Mouse (Mus musculus) forebrain, embryonic 10.5 days (tissue): ENCODE data around the gene Unc45a. TPM values are rescaled to one million over a fixed set of nuclear protein-coding genes. Genes with fewer than 3 reads are reported as not detected.
A peak's percentile ranks its signal among the peaks of the same experiment; 100 is the strongest.

Experiments used
- DNase-seq: peaks from one replicate; pipeline ENCODE4 v3.0.0-alpha.2; 2017; ENCODE audit warnings: low spot score; ENCODE audit errors: extremely low spot score
- H3K27ac ChIP-seq: fragments of 300-500 bp; sonication (generic); 2 replicates; pipeline ENCODE4 v1.5.1; 2016; ENCODE audit warnings: mild to moderate bottlenecking
- H3K27me3 ChIP-seq: fragments of 300-500 bp; sonication (generic); 2 replicates; pipeline ENCODE4 v1.6.1; 2016; ENCODE audit warnings: mild to moderate bottlenecking; ENCODE audit not compliant: poor library complexity, severe bottlenecking
- H3K36me3 ChIP-seq: fragments of 300-500 bp; sonication (generic); replicated peaks from 2 replicates; pipeline ENCODE4 v1.6.1; 2016; ENCODE audit warnings: mild to moderate bottlenecking, moderate library complexity
- H3K4me1 ChIP-seq: fragments of 300-500 bp; sonication (generic); 2 replicates; pipeline ENCODE4 v1.6.1; 2016
- H3K4me3 ChIP-seq: fragments of 300-500 bp; sonication (generic); 2 replicates; pipeline ENCODE4 v1.5.1; 2016; ENCODE audit warnings: mild to moderate bottlenecking, moderate library complexity
- H3K9me3 ChIP-seq: fragments of 300-500 bp; sonication (generic); 2 replicates; pipeline ENCODE4 v1.6.1; 2016; ENCODE audit warnings: mild to moderate bottlenecking, moderate library complexity
- WGBS: fragments of 180-500 bp; shearing (Covaris S2); methylation state at CpG from one replicate; pipeline ENCODE4 v1.1.7; 2016; 5-methylcytosine and 5-hydroxymethylcytosine counted together
- polyA plus RNA-seq: library from polyadenylated mRNA; unstranded; fragments of >200 nt; fragmentation: Nextera tagmentation; extraction: Ambion mirVana; gene quantifications from 2 replicates; pipeline ENCODE4 v1.2.1, GENCODE M21; 2016

Gene Unc45a
- polyA plus RNA-seq, 1 experiment from 2014 or later = 42.0 TPM

- 92% methylated on average over 2 of the region's 2 CpGs for WGBS
Measured at GRCm38 (mm10) chr7:80315733-80316132, 25.1 kb downstream of the Unc45a start.

GRCm38 (mm10) chr7:80310771-80311170 lies 30.0 kb downstream of the Unc45a start:
- no peak overlapping the region for H3K27ac ChIP-seq
- H3K4me3 ChIP-seq = no peak overlapping the region
- WGBS = 92% methylated on average over 7 of the region's 7 CpGs
- H3K9me3 ChIP-seq = no peaks in the 10 kb centered on the region
- H3K27me3 ChIP-seq = no peaks in the 10 kb centered on the region
- H3K4me1 ChIP-seq = no peaks in the 10 kb centered on the region
- H3K36me3 ChIP-seq = peaks cover 100% of the 10 kb centered on the region
- DNase-seq = no peak

More at GRCm38 (mm10) chr7:80315733-80316132, 25.1 kb downstream of the Unc45a start:
- Histone ChIP-seq H3K27ac (no peak overlapping the region), H3K36me3 (peaks cover 95% of the 10 kb centered on the region), H3K4me3 (no peak overlapping the region), H3K4me1 (peaks cover 5% of the 10 kb centered on the region; the same call in 1 of the 2 replicates), H3K9me3 (no peaks in the 10 kb centered on the region), H3K27me3 (no peaks in the 10 kb centered on the region)
- no peak for DNase-seq

- Histone ChIP-seq H3K4me3 (no peak overlapping the region), H3K27ac (no peak overlapping the region), H3K4me1 (no peaks in the 10 kb centered on the region), H3K9me3 (no peaks in the 10 kb centered on the region), H3K27me3 (no peaks in the 10 kb centered on the region), H3K36me3 (peaks cover 100% of the 10 kb centered on the region)
- no peak for DNase-seq
- 87% methylated on average over 3 of the region's 3 CpGs for WGBS
Measured at GRCm38 (mm10) chr7:80307766-80308165, 33.0 kb downstream of the Unc45a start.

- Histone ChIP-seq H3K36me3 (peaks cover 98% of the 10 kb centered on the region), H3K4me3 (no peak overlapping the region), H3K9me3 (no peaks in the 10 kb centered on the region), H3K4me1 (peaks cover 17% of the 10 kb centered on the region), H3K27ac (no peak overlapping the region), H3K27me3 (no peaks in the 10 kb centered on the region)
- 85% methylated on average over 2 of the region's 2 CpGs for WGBS
- no peak for DNase-seq
Measured at GRCm38 (mm10) chr7:80301522-80301921, 39.3 kb downstream of the Unc45a start.

DNA sequence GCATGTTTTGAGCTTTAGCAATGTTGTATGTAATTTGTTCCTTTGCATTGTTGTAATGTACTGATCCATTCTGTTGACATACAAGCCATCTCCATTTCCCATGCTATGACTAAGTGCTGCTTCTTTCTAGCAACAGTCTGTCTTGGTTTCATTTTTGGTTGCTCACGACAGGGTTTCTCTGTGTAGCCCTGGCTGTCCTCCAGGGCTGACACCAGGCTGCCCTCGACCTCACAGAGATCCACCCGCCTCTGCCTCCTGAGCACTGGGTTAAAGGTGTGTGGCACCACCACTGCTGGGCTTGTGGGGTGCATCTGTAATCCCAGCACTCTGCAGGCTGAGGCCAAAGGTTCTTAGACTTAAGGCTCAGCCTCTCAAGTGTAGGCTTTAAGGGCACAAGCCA lies 41.2 kb downstream of the Unc45a start:
- Histone ChIP-seq H3K36me3 (peaks cover 86% of the 10 kb centered on the region), H3K4me3 (no peak overlapping the region), H3K9me3 (no peaks in the 10 kb centered on the region), H3K4me1 (peaks cover 31% of the 10 kb centered on the region), H3K27me3 (no peaks in the 10 kb centered on the region), H3K27ac (no peak overlapping the region)
- WGBS = 94% methylated on average over 3 of the region's 3 CpGs
- DNase-seq = no peak

GRCm38 (mm10) chr7:80298754-80299153 lies 42.1 kb downstream of the Unc45a start:
- WGBS = 96% methylated on average over 4 of the region's 4 CpGs
- no peak overlapping the region for H3K4me3 ChIP-seq
- no peak overlapping the region for H3K27ac ChIP-seq
- peaks cover 37% of the 10 kb centered on the region for H3K4me1 ChIP-seq
- H3K9me3 ChIP-seq = no peaks in the 10 kb centered on the region
- no peaks in the 10 kb centered on the region for H3K27me3 ChIP-seq
- DNase-seq = no peak
- peaks cover 78% of the 10 kb centered on the region for H3K36me3 ChIP-seq

- H3K27me3 ChIP-seq = no peaks in the 10 kb centered on the region
- no peak overlapping the region for H3K27ac ChIP-seq
- no peak for DNase-seq
- peak overlapping the region; percentile 90; the same call in 1 of the 2 replicates for H3K4me3 ChIP-seq
- WGBS = 95% methylated on average over 3 of the region's 3 CpGs
- H3K4me1 ChIP-seq = peaks cover 39% of the 10 kb centered on the region
- no peaks in the 10 kb centered on the region for H3K9me3 ChIP-seq
- peaks cover 63% of the 10 kb centered on the region for H3K36me3 ChIP-seq
Measured at GRCm38 (mm10) chr7:80297041-80297440, 43.8 kb downstream of the Unc45a start.

DNA sequence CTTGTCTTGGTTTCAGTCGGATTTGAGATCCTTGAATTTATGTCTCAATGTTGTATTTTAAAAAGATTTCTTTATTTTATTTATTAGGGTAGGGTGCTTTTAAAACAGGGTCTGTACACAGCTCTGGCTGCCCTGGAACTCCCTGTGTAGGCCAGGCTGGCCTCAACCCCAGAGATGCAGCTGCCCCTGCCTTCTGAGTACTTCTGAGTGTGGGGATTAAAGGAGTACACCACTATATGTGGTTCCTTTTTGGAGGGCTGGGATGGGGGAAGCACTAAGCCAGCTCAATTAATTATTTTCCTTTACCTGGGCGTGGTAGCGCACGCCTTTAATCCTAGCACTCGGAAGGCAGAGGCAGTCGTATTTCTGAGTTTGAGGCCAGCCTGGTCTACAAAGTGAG lies 44.3 kb downstream of the Unc45a start:
- no peaks in the 10 kb centered on the region for H3K9me3 ChIP-seq
- H3K27ac ChIP-seq = no peak overlapping the region
- DNase-seq = no peak
- no peaks in the 10 kb centered on the region for H3K27me3 ChIP-seq
- peaks cover 59% of the 10 kb centered on the region for H3K36me3 ChIP-seq
- H3K4me1 ChIP-seq = peaks cover 39% of the 10 kb centered on the region
- 95% methylated on average over 6 of the region's 6 CpGs for WGBS
- peak overlapping the region; percentile 90 for H3K4me3 ChIP-seq

DNA sequence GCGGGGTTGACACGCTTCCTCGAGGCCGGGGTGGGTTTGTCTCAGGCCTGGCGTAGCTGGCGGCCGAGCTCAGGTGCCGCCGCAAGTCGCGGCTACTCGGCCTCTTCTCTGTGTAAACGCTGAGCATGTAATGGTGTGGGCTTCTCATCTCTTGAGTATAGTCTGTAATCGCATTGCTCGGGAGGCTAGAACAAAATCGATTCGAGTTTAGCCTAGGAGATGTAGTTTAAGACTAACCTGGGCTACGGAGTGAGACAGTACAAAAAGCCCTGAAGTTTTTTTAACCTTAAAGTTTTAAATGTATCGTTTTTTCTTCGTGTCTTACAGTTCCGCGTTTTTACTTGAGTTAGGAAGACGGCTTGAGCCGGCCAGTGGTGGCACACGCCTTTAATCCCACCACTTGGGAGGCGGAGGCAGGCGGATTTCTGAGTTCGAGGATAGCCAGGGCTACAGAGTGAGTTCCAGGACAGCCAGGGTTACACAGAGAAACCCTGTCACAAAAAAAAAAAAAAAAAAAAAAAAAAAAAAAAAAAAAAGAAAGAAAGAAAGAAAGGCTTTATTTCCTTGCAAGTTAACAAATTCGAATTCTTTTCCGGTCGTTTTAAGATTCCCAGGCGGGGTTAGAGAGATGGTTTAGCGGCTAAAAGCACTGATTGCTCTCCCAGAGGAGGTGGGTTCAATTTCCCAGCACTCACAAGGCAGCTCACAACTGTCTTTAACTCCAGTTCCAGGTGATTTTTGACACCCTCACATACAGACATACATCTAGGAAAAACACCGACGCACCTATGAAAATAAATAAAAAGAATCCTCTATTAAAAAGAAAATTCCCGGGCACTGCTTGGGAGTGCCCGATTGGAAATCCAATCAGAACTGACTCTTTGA lies 45.8 kb downstream of the Unc45a start:
- peaks cover 58% of the 10 kb centered on the region for H3K36me3 ChIP-seq
- no peak for DNase-seq
- 11% methylated on average over 37 of the region's 37 CpGs for WGBS

GRCm38 (mm10) chr7:80294062-80294763 lies 46.6 kb downstream of the Unc45a start, which contains the start of gene Prc1:
Prc1 (plus strand) TSS chr7:80294450.
- WGBS = under 1% methylated on average over 52 of the region's 52 CpGs
- Histone ChIP-seq H3K9me3 (no peaks in the 10 kb centered on the region), H3K36me3 (peaks cover 55% of the 10 kb centered on the region), H3K4me1 (peaks cover 36% of the 10 kb centered on the region), H3K27me3 (no peaks in the 10 kb centered on the region), H3K4me3 (peak within 1 kb of the TSS; percentile 90), H3K27ac (peak within 1 kb of the TSS; percentile 97)
- DNase-seq = peak; percentile 99

More for the DNA sequence above, 45.8 kb downstream of the Unc45a start:
- peaks cover 39% of the 10 kb centered on the region for H3K4me1 ChIP-seq
- H3K27ac ChIP-seq = peak overlapping the region; percentile 97
- H3K27me3 ChIP-seq = no peaks in the 10 kb centered on the region
- H3K4me3 ChIP-seq = peak overlapping the region; percentile 90
- no peaks in the 10 kb centered on the region for H3K9me3 ChIP-seq

DNA sequence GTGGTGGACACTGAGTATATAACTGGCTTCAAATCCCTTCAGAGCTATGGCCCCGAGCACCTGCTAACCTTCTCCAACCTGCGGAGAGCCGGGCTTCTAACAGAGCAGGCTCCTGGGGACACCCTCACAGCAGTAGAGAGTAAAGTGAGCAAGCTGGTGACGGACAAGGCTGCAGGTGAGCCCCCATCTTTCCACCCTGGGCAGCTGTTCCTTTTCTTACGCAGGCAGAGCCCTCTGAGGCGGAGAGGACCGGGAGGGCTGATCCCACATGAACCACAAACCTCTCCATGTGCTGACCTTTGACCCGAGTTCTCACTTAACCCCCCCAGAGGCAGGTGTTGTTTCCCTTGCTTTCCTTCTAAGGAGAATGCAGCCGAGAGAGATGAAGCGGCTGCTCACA lies 53.1 kb downstream of the Unc45a start:
- no peak for DNase-seq
- no peak overlapping the region for H3K4me3 ChIP-seq
- no peak overlapping the region for H3K27ac ChIP-seq
- H3K36me3 ChIP-seq = peaks cover 86% of the 10 kb centered on the region
- 87% methylated on average over 10 of the region's 10 CpGs for WGBS
- H3K9me3 ChIP-seq = no peaks in the 10 kb centered on the region
- no peaks in the 10 kb centered on the region for H3K4me1 ChIP-seq
- H3K27me3 ChIP-seq = no peaks in the 10 kb centered on the region

- Histone ChIP-seq H3K4me3 (no peak overlapping the region), H3K9me3 (no peaks in the 10 kb centered on the region), H3K4me1 (no peaks in the 10 kb centered on the region), H3K36me3 (peaks cover 77% of the 10 kb centered on the region), H3K27me3 (no peaks in the 10 kb centered on the region), H3K27ac (no peak overlapping the region)
- WGBS = 93% methylated on average over 6 of the region's 6 CpGs
- no peak for DNase-seq
Measured at GRCm38 (mm10) chr7:80285725-80286124, 55.1 kb downstream of the Unc45a start.

DNA sequence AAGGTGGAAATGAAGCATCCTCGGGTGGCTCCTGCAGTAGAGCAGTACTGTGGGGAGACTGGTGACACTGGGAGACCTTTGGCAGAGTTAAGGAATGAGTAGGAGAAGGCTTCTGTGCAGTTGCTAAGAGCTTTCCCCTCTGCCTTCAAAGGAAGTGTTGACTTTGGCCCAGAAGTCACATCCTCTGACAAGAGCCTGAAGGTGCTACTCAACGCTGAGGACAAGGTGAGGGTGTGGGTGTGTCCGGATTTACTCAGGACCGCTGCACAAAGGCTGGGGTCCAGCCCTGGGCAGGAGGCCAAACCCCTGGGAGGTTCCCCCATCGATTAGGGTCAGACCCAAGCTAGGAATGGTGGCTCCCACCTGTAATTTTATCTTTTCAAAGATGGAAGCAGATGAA lies 56.4 kb downstream of the Unc45a start:
- WGBS = 94% methylated on average over 5 of the region's 5 CpGs
- H3K36me3 ChIP-seq = peaks cover 78% of the 10 kb centered on the region
- H3K4me1 ChIP-seq = no peaks in the 10 kb centered on the region
- no peaks in the 10 kb centered on the region for H3K9me3 ChIP-seq
- no peak overlapping the region for H3K4me3 ChIP-seq
- DNase-seq = no peak
- no peaks in the 10 kb centered on the region for H3K27me3 ChIP-seq
- no peak overlapping the region for H3K27ac ChIP-seq
